Mouse (Mus musculus): ENCODE measurements around the gene Lgmn.

DNA sequence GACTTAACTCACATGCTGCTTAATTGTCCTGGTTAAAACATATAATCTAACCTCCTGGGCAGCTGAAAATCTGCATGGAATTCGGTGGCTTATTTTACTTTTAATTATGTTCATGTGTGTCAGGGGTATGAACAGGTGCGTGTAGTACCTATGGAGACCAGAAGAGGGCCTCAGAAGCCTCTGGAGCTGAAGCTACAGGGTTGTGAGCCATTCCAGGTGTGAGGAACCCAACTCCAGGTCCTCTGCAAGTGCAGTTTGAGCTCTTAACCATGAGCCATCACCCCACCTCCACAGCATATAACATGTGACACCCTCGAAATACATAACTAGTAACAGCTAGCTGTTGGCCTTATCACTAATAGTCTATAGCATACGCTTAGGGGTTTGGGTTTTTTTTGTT lies 47.6 kb downstream of the Lgmn start:
- no peak for TF ChIP-seq EP300 (optimal IDR thresholded peaks at IDR 0.05)
- peak; percentile 78 for TF ChIP-seq CTCF (IDR thresholded peaks at IDR 0.05; ENCODE audit: low read depth)

All from stomach, postnatal 0 days (tissue).